In the genomic region with DNA sequence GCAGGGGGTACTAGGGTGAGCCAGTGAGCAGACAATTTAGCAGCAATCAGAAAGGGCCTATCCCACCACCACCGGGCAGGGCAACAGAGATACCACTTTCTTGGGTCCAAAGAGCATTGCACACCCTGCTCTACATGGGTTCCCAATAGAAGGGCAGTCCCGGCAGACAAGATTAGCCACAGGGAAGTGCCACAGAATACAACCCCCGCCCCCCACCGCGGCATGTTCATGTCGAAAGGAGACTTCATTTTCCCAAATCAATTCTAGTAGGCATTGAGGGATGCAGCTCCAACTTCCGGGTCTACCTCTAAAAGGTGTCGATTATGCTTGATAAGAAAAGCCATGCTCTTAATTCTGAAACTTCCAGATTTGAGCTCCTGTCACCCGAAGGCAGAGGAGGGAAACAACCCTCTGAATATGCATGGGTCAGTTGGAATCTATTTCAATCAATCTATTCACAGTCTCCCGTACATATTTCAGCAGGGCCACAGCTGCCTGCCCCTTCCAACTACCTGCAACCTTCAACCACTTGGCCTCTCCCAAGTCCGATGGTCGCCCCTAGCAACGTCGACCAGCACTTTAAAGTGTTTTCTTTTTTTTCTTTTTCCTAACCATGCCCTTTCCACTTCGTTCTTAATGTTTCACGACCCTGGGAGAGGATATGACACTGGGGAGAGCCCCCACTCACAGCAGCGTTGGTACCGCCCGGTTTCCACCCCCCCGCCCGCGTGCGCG, we compare ENCODE assay signal across 8 mouse cellular contexts. TPM values are rescaled to one million over a fixed set of nuclear protein-coding genes. Genes with fewer than 3 reads are reported as not detected.
DNase-seq lines count a peak whose midpoint lies in the region; ATAC-seq lines count a peak whose summit lies in the region.

No protein-coding gene starts in this region.

- no peak for DNase-seq in kidney, postnatal 25 days
- DNase-seq in embryonic facial prominence, embryonic 10.5 days (ENCODE audit: low spot score), result no peak
- DNase-seq in hindbrain, embryonic 14.5 days (ENCODE audit: low spot score), result peak; percentile 26
- DNase-seq in midbrain, embryonic 11.5 days (ENCODE audit: low spot score, missing footprints), result peak; percentile 88
- no peak for DNase-seq in right cerebral cortex, adult 18-20 months
- no peak for DNase-seq in left cerebral cortex, postnatal 14 days (ENCODE audit: low spot score in 2 of 2)
- DNase-seq in testis, postnatal 14 days (ENCODE audit: low spot score), result no peak

- peak; percentile 12; the same call in 1 of the 2 replicates for ATAC-seq in kidney, embryonic 16.5 days (ENCODE audit: low FRiP score, low TSS enrichment)
- ATAC-seq in hindbrain, embryonic 14.5 days (ENCODE audit: low FRiP score), result no peak; the same call in 1 of the 2 replicates
- ATAC-seq in midbrain, embryonic 11.5 days (ENCODE audit: low FRiP score), result peak; percentile 26

- H3K4me2 ChIP-seq in kidney, embryonic 16.5 days (replicated peaks; ENCODE audit: low read depth, low read length), result peak overlapping the region; percentile 95
- peak overlapping the region; percentile 86 for H3K4me2 ChIP-seq in hindbrain, embryonic 14.5 days (replicated peaks)
- H3K4me2 ChIP-seq in midbrain, embryonic 11.5 days, result peak overlapping the region; percentile 89

- H3K9me3 ChIP-seq in kidney, embryonic 16.5 days (ENCODE audit: low read length), result no peaks in the 10 kb centered on the region
- H3K9me3 ChIP-seq in embryonic facial prominence, embryonic 10.5 days, result no peaks in the 10 kb centered on the region
- no peaks in the 10 kb centered on the region for H3K9me3 ChIP-seq in hindbrain, embryonic 14.5 days (ENCODE audit: control insufficient read depth, low read length)
- H3K9me3 ChIP-seq in midbrain, embryonic 11.5 days (ENCODE audit: control insufficient read depth, low read length), result no peaks in the 10 kb centered on the region

- H3K9ac ChIP-seq in kidney, embryonic 16.5 days (replicated peaks; ENCODE audit: low read length), result peak overlapping the region; percentile 89
- peak overlapping the region; percentile 75 for H3K9ac ChIP-seq in hindbrain, embryonic 14.5 days
- H3K9ac ChIP-seq in midbrain, embryonic 11.5 days (ENCODE audit: low read length), result peak overlapping the region; percentile 89

- intact Hi-C loops in left cerebral cortex, postnatal 14 days (cut with DNase I), result loop anchor here (5.0 kb wide), 2 partner anchors 36 to 59 kb away; partner anchors contain the start of gene Icam5

- H3K4me3 ChIP-seq in kidney, embryonic 16.5 days (ENCODE audit: low read length), result peak overlapping the region; percentile 83
- peak overlapping the region; percentile 79 for H3K4me3 ChIP-seq in embryonic facial prominence, embryonic 10.5 days
- H3K4me3 ChIP-seq in hindbrain, embryonic 14.5 days (replicated peaks; ENCODE audit: low read length), result peak overlapping the region; percentile 68
- H3K4me3 ChIP-seq in midbrain, embryonic 11.5 days (ENCODE audit: low read depth, low read length), result peak overlapping the region; percentile 76

- H3K27ac ChIP-seq in kidney, embryonic 16.5 days (ENCODE audit: low read length), result peak overlapping the region; percentile 93
- H3K27ac ChIP-seq in embryonic facial prominence, embryonic 10.5 days (replicated peaks), result peak overlapping the region; percentile 95
- peak overlapping the region; percentile 91 for H3K27ac ChIP-seq in hindbrain, embryonic 14.5 days
- H3K27ac ChIP-seq in midbrain, embryonic 11.5 days (ENCODE audit: low read depth, low read length), result peak overlapping the region; percentile 71

- H3K27me3 ChIP-seq in kidney, embryonic 16.5 days (ENCODE audit: insufficient read depth, low read length), result no peaks in the 10 kb centered on the region
- H3K27me3 ChIP-seq in embryonic facial prominence, embryonic 10.5 days (replicated peaks; ENCODE audit: low read depth, poor library complexity, severe bottlenecking), result no peaks in the 10 kb centered on the region
- H3K27me3 ChIP-seq in hindbrain, embryonic 14.5 days (ENCODE audit: control insufficient read depth, insufficient read depth, low read length), result no peaks in the 10 kb centered on the region
- no peaks in the 10 kb centered on the region for H3K27me3 ChIP-seq in midbrain, embryonic 11.5 days (ENCODE audit: control insufficient read depth, insufficient read depth, low read length)

- 3% methylated on average over 24 of the region's 24 CpGs for WGBS in kidney, embryonic 16.5 days
- 5% methylated on average over 24 of the region's 24 CpGs for WGBS in embryonic facial prominence, embryonic 10.5 days
- 3% methylated on average over 24 of the region's 24 CpGs for WGBS in hindbrain, embryonic 14.5 days
- WGBS in midbrain, embryonic 11.5 days, result 3% methylated on average over 24 of the region's 24 CpGs

- peaks cover 33% of the 10 kb centered on the region for H3K36me3 ChIP-seq in kidney, embryonic 16.5 days (ENCODE audit: insufficient read depth, low read length)
- peaks cover 52% of the 10 kb centered on the region for H3K36me3 ChIP-seq in embryonic facial prominence, embryonic 10.5 days (replicated peaks)
- peaks cover 36% of the 10 kb centered on the region for H3K36me3 ChIP-seq in hindbrain, embryonic 14.5 days (replicated peaks; ENCODE audit: control insufficient read depth, insufficient read depth)
- peaks cover 15% of the 10 kb centered on the region; the same call in 1 of the 2 replicates for H3K36me3 ChIP-seq in midbrain, embryonic 11.5 days (ENCODE audit: control insufficient read depth, insufficient read depth, low read length)

- H3K4me1 ChIP-seq in kidney, embryonic 16.5 days (ENCODE audit: insufficient read depth, low read length), result peaks cover 13% of the 10 kb centered on the region
- H3K4me1 ChIP-seq in embryonic facial prominence, embryonic 10.5 days, result peaks cover 27% of the 10 kb centered on the region
- H3K4me1 ChIP-seq in hindbrain, embryonic 14.5 days (replicated peaks; ENCODE audit: control insufficient read depth, insufficient read depth, low read length), result peaks cover 18% of the 10 kb centered on the region
- peaks cover 12% of the 10 kb centered on the region for H3K4me1 ChIP-seq in midbrain, embryonic 11.5 days (ENCODE audit: control insufficient read depth, insufficient read depth, low read length)

RNA-seq across cellular contexts. Expression of gene Gm38431, which starts 0.7 kb away (rescaled TPM):
- polyA plus RNA-seq in kidney, embryonic 16.5 days (2015; fragmentation: Nextera tagmentation; extraction: Ambion mirVana), result 2.1 and 3.7 TPM in 2 replicates
- polyA plus RNA-seq in embryonic facial prominence, embryonic 10.5 days (2016; fragmentation: Nextera tagmentation; extraction: Ambion mirVana), result 3.5 and 4.5 TPM in 2 replicates
- polyA plus RNA-seq in hindbrain, embryonic 14.5 days (2014; fragmentation: Nextera tagmentation; extraction: Ambion mirVana), result 0.95 and 1.6 TPM in 2 replicates
- 2.0 and 2.1 TPM in 2 replicates for polyA plus RNA-seq in midbrain, embryonic 11.5 days (2014; fragmentation: Nextera tagmentation; extraction: Ambion mirVana)
- 1 to 10 TPM; 1.8 to 2.6 TPM for total RNA-seq in left cerebral cortex, postnatal 14 days (2021)

RNA-seq across cellular contexts. Expression of gene Raver1, which starts 0.7 kb away (rescaled TPM):
- 66.8 and 78.7 TPM in 2 replicates for polyA plus RNA-seq in kidney, embryonic 16.5 days (2015; fragmentation: Nextera tagmentation; extraction: Ambion mirVana)
- polyA plus RNA-seq in embryonic facial prominence, embryonic 10.5 days (2016; fragmentation: Nextera tagmentation; extraction: Ambion mirVana), result 98.1 and 106 TPM in 2 replicates
- 35.2 and 37.6 TPM in 2 replicates for polyA plus RNA-seq in hindbrain, embryonic 14.5 days (2014; fragmentation: Nextera tagmentation; extraction: Ambion mirVana)
- 66.0 and 76.1 TPM in 2 replicates for polyA plus RNA-seq in midbrain, embryonic 11.5 days (2014; fragmentation: Nextera tagmentation; extraction: Ambion mirVana)
- total RNA-seq in left cerebral cortex, postnatal 14 days (2021), result 10 to 100 TPM; 30.0 to 30.9 TPM

RNA-seq across cellular contexts. Expression of gene Fdx1l, which starts 17.7 kb away (rescaled TPM):
- 56.1 and 65.7 TPM in 2 replicates for polyA plus RNA-seq in kidney, embryonic 16.5 days (2015; fragmentation: Nextera tagmentation; extraction: Ambion mirVana)
- 62.6 and 64.0 TPM in 2 replicates for polyA plus RNA-seq in embryonic facial prominence, embryonic 10.5 days (2016; fragmentation: Nextera tagmentation; extraction: Ambion mirVana)
- polyA plus RNA-seq in hindbrain, embryonic 14.5 days (2014; fragmentation: Nextera tagmentation; extraction: Ambion mirVana), result 67.0 and 72.0 TPM in 2 replicates
- 46.3 and 50.4 TPM in 2 replicates for polyA plus RNA-seq in midbrain, embryonic 11.5 days (2014; fragmentation: Nextera tagmentation; extraction: Ambion mirVana)
- total RNA-seq in left cerebral cortex, postnatal 14 days (2021), result 10 to 100 TPM; 54.8 to 55.0 TPM

RNA-seq across cellular contexts. Expression of gene Gm49373, which starts 18.2 kb away (rescaled TPM):
- polyA plus RNA-seq in kidney, embryonic 16.5 days (2015; fragmentation: Nextera tagmentation; extraction: Ambion mirVana), result 0.77 and 0.84 TPM in 2 replicates
- 0.42 and 1.4 TPM in 2 replicates for polyA plus RNA-seq in embryonic facial prominence, embryonic 10.5 days (2016; fragmentation: Nextera tagmentation; extraction: Ambion mirVana)
- 1.2 and 2.4 TPM in 2 replicates for polyA plus RNA-seq in hindbrain, embryonic 14.5 days (2014; fragmentation: Nextera tagmentation; extraction: Ambion mirVana)
- 0.75 and 1.3 TPM in 2 replicates for polyA plus RNA-seq in midbrain, embryonic 11.5 days (2014; fragmentation: Nextera tagmentation; extraction: Ambion mirVana)
- under 1 TPM; 0.72 to 0.90 TPM for total RNA-seq in left cerebral cortex, postnatal 14 days (2021)

RNA-seq across cellular contexts. Expression of gene Zglp1, which starts 24.2 kb away (rescaled TPM):
- polyA plus RNA-seq in kidney, embryonic 16.5 days (2015; fragmentation: Nextera tagmentation; extraction: Ambion mirVana), result 0.59 and 0.64 TPM in 2 replicates
- 0.70 and 1.8 TPM in 2 replicates for polyA plus RNA-seq in embryonic facial prominence, embryonic 10.5 days (2016; fragmentation: Nextera tagmentation; extraction: Ambion mirVana)
- 1.0 and 2.0 TPM in 2 replicates for polyA plus RNA-seq in hindbrain, embryonic 14.5 days (2014; fragmentation: Nextera tagmentation; extraction: Ambion mirVana)
- 0.86 and 2.1 TPM in 2 replicates for polyA plus RNA-seq in midbrain, embryonic 11.5 days (2014; fragmentation: Nextera tagmentation; extraction: Ambion mirVana)
- 1 to 10 TPM in 1 of 2 experiments, not detected in 1; 1.8 TPM for total RNA-seq in left cerebral cortex, postnatal 14 days (2021)

Comparison
In these comparisons a context has a peak if more than half of its experiments do, and no peak if none do; other contexts are left out.
1. DNase-seq: peak in hindbrain, embryonic 14.5 days (single experiment) and midbrain, embryonic 11.5 days (single experiment); none in kidney, postnatal 25 days (0 of 2), embryonic facial prominence, embryonic 10.5 days (single experiment), right cerebral cortex, adult 18-20 months (single experiment), left cerebral cortex, postnatal 14 days (0 of 2) and testis, postnatal 14 days (single experiment).
2. Peak in every context shown above with its lines, with median percentiles within 50 percentile points of each other: H3K27ac ChIP-seq, H3K4me2 ChIP-seq, H3K4me3 ChIP-seq and H3K9ac ChIP-seq.